Mouse (Mus musculus) MEL (cell line): ENCODE results near the gene Grn.

Experiments
- CTCF ChIP-seq, 3 experiments: IDR thresholded peaks in 2 of 3; conservative IDR thresholded peaks in 1 of 3; 2 replicates each; pipeline ENCODE4 v1.5.1; 2011 to 2012; ENCODE audit warnings: low read length in 3 of 3, low read depth in 2 of 3, mild to moderate bottlenecking in 2 of 3, improper control_type of control experiment in 1 of 3, inconsistent platforms in 1 of 3, mixed read lengths in 1 of 3, moderate library complexity in 1 of 3; ENCODE audit not compliant: control insufficient read depth in 1 of 3, insufficient read depth in 1 of 3, poor library complexity in 1 of 3, severe bottlenecking in 1 of 3
- E2F4 ChIP-seq: IDR thresholded peaks from 2 replicates; pipeline ENCODE4 v1.6.1; 2011; ENCODE audit warnings: low read depth, low read length, improper control_type of control experiment, borderline replicate concordance
- ETS1 ChIP-seq: IDR thresholded peaks from 2 replicates; pipeline ENCODE4 v1.6.1; 2012; ENCODE audit warnings: low read depth, mild to moderate bottlenecking, inconsistent platforms, low read length, improper control_type of control experiment, moderate library complexity
- MAFK ChIP-seq: IDR thresholded peaks from 2 replicates; pipeline ENCODE4 v1.6.1; 2011; ENCODE audit warnings: low read depth, mild to moderate bottlenecking, low read length, improper control_type of control experiment, borderline replicate concordance
- MAX ChIP-seq: IDR thresholded peaks from 2 replicates; pipeline ENCODE4 v1.6.1; 2011; ENCODE audit warnings: low read length, improper control_type of control experiment
- MAZ ChIP-seq: IDR thresholded peaks from 2 replicates; pipeline ENCODE4 v1.6.1; 2012; ENCODE audit warnings: low read depth, mild to moderate bottlenecking, inconsistent platforms, low read length, improper control_type of control experiment
- MEF2A ChIP-seq: IDR thresholded peaks from 2 replicates; pipeline ENCODE4 v1.6.1; 2014; ENCODE audit warnings: low read depth, mild to moderate bottlenecking, inconsistent platforms, low read length, improper control_type of control experiment; ENCODE audit not compliant: poor library complexity, insufficient replicate concordance, severe bottlenecking; ENCODE audit errors: extremely low read depth
- MYC ChIP-seq: IDR thresholded peaks from 2 replicates; pipeline ENCODE4 v1.6.1; 2011; ENCODE audit warnings: low read depth, mild to moderate bottlenecking, low read length, improper control_type of control experiment, moderate library complexity
- POLR2A ChIP-seq, 2 experiments: IDR thresholded peaks; 2 replicates each; pipeline ENCODE4 v1.6.1; 2011 to 2012; ENCODE audit warnings: low read length in 2 of 2, mild to moderate bottlenecking in 2 of 2, control low read depth in 1 of 2, improper control_type of control experiment in 1 of 2, low read depth in 1 of 2, moderate library complexity in 1 of 2; ENCODE audit not compliant: control insufficient read depth in 1 of 2, insufficient read depth in 1 of 2, poor library complexity in 1 of 2
- RCOR1 ChIP-seq: IDR thresholded peaks from 2 replicates; pipeline ENCODE4 v1.6.1; 2012; ENCODE audit warnings: low read depth, mild to moderate bottlenecking, inconsistent platforms, low read length, improper control_type of control experiment
- TCF12 ChIP-seq: IDR thresholded peaks from 2 replicates; pipeline ENCODE4 v1.6.1; 2014; ENCODE audit warnings: low read depth, mild to moderate bottlenecking, inconsistent platforms, low read length, improper control_type of control experiment, moderate library complexity
- USF1 ChIP-seq: IDR thresholded peaks from 2 replicates; pipeline ENCODE4 v1.6.1; 2014; ENCODE audit warnings: low read depth, mild to moderate bottlenecking, inconsistent platforms, low read length, improper control_type of control experiment, moderate library complexity
- ZC3H11A ChIP-seq: IDR thresholded peaks from 2 replicates; pipeline ENCODE4 v1.6.1; 2012; ENCODE audit warnings: low read depth, mild to moderate bottlenecking, inconsistent platforms, low read length, improper control_type of control experiment

DNA sequence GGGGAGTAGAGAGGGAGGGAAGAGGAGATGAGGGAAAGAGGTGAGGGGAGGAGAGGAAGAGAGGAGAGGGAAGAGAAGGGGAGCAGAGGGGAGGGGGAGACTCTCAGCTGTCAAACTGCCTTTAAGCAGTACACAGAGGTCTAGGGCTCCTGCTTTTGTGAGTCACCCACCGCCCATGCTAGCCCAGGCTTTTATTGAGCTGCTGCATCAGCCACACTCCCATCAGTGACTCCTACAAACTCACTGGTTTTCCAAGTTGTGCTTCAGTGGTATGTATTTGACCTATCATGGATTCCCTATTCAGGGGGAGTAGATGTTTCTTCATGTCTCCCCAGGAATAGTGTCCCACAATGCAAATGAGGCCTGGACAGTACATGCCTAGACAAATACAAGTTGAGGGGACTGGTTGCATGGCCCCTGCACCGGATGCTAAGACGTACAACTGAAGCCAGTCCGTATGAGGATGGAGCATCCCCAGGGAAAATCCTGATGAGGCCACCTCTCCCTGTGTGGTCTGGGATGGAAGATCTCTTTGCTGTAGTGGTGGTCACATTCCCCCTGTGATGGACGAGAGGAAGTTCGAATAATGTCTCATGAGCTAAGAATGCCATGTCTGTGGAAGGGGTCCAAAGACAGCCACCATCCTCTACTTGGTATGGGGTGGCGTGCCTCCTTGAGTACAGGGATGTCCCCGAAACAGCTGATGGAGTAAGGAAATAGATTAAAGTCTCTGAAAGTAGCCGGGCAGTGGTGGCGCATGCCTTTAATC is 14.9 kb upstream of the Grn start:
- TF ChIP-seq ZC3H11A, result no peak
- no peak for TF ChIP-seq MAX
- no peak for TF ChIP-seq CTCF (IDR thresholded peaks at IDR 0.05 in 2 of 3, conservative IDR thresholded peaks at IDR 0.05 in 1 of 3; ENCODE audit: control insufficient read depth in 1 of 3, insufficient read depth in 1 of 3, low read depth in 2 of 3, low read length in 3 of 3, poor library complexity in 1 of 3, severe bottlenecking in 1 of 3)
- no peak for TF ChIP-seq ETS1
- TF ChIP-seq MYC, result no peak
- TF ChIP-seq RCOR1, result no peak
- no peak for TF ChIP-seq POLR2A (IDR thresholded peaks at IDR 0.05; ENCODE audit: control insufficient read depth in 1 of 2, insufficient read depth in 1 of 2, low read depth in 1 of 2, low read length in 2 of 2, poor library complexity in 1 of 2)
- no peak for TF ChIP-seq E2F4
- no peak for TF ChIP-seq USF1
- TF ChIP-seq MAZ, result no peak
- TF ChIP-seq TCF12, result no peak
- no peak for TF ChIP-seq MAFK
- TF ChIP-seq MEF2A, result no peak
